ENCODE assay signal across 25 mouse cellular contexts in the genomic region with DNA sequence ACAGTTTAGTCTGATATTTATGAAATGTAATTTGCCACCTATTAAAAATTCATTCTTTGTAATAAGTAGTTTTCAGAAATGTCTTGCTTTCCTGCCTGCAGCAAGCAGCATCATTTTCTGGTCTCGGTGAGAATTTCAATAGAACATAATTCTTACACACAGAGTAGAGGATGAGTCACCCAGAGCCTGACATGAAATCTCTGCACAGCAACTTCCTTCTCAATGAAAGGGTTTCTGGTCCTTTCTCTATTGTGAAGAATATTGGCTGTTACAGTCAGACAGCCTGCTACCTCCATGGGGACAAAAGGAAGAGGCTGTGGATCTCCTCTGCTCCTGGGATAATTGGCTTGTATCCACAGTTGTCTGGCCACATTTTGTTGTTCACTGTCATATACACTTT.
"Had no signal": no experiment of that assay in that cellular context is flagged by ENCODE, and none has a peak within 500 bp of the region (broad histone marks: within the 10 kb centered on the region; RNA-seq: fewer than 3 reads in every experiment).

No protein-coding gene starts in this region.

- ATAC-seq: liver, postnatal 0 days; lung, postnatal 0 days had no signal

- H3K4me1 ChIP-seq: limb, embryonic 12.5 days; limb, embryonic 15.5 days; megakaryocyte, embryonic 14.5 days; midbrain, embryonic 10.5 days; neural tube, embryonic 12.5 days; neural tube, embryonic 15.5 days had no signal

- H3K9me3 ChIP-seq: limb, embryonic 12.5 days; limb, embryonic 15.5 days; megakaryocyte, embryonic 14.5 days; midbrain, embryonic 10.5 days; neural tube, embryonic 12.5 days; neural tube, embryonic 15.5 days had no signal

- H3K4me3 ChIP-seq: left cerebral cortex, adult 2 months; limb, embryonic 12.5 days; limb, embryonic 15.5 days; megakaryocyte, embryonic 14.5 days; midbrain, embryonic 10.5 days; neural tube, embryonic 12.5 days; neural tube, embryonic 15.5 days had no signal

- H3K27me3 ChIP-seq: limb, embryonic 12.5 days; limb, embryonic 15.5 days; megakaryocyte, embryonic 14.5 days; neural tube, embryonic 12.5 days; neural tube, embryonic 15.5 days had no signal

- H3K9ac ChIP-seq: limb, embryonic 12.5 days; limb, embryonic 15.5 days; liver, embryonic 14.5 days; liver, postnatal 0 days; lung, embryonic 14.5 days; neural tube, embryonic 12.5 days; neural tube, embryonic 15.5 days had no signal

- H3K27ac ChIP-seq: kidney, postnatal 0 days; left cerebral cortex, adult 2 months; limb, embryonic 12.5 days; limb, embryonic 15.5 days; liver, embryonic 14.5 days; macrophage; midbrain, embryonic 10.5 days; neural tube, embryonic 12.5 days; neural tube, embryonic 15.5 days; stomach, postnatal 0 days had no signal

- H3K36me3 ChIP-seq: limb, embryonic 12.5 days; limb, embryonic 15.5 days; midbrain, embryonic 10.5 days; neural tube, embryonic 12.5 days; neural tube, embryonic 15.5 days had no signal

- DNase-seq: kidney, adult 2 months; kidney, postnatal 25 days; layer of hippocampus, postnatal 36 days; left cerebral cortex, postnatal 4 days; liver, postnatal 0 days; lung, embryonic 14.5 days; midbrain, embryonic 14.5 days; right cerebral cortex, adult 18-20 months; right cerebral cortex, postnatal 14 days; right cerebral cortex, postnatal 4 days; thymus, adult 18-20 months; thymus, postnatal 36 days had no signal

- H3K4me2 ChIP-seq: limb, embryonic 12.5 days; limb, embryonic 15.5 days; liver, embryonic 11.5 days; lung, embryonic 14.5 days; neural tube, embryonic 12.5 days; neural tube, embryonic 15.5 days had no signal
